Mouse (Mus musculus) ES-CJ7 (cell line): ENCODE data around the gene A930033H14Rik.
A peak's percentile ranks its signal among the peaks of the same experiment; 100 is the strongest.

Experiments used
- DNase-seq: peaks from one replicate; pipeline ENCODE4 v3.0.0; 2011; ENCODE audit warnings: low read depth, low spot score

Gene A930033H14Rik

GRCm38 (mm10) chr10:69212542-69213440 lies at the start of gene A930033H14Rik:
Gene A930033H14Rik, minus strand, starts transcription at chr10:69213098.
- peak; percentile 32 for DNase-seq

DNA sequence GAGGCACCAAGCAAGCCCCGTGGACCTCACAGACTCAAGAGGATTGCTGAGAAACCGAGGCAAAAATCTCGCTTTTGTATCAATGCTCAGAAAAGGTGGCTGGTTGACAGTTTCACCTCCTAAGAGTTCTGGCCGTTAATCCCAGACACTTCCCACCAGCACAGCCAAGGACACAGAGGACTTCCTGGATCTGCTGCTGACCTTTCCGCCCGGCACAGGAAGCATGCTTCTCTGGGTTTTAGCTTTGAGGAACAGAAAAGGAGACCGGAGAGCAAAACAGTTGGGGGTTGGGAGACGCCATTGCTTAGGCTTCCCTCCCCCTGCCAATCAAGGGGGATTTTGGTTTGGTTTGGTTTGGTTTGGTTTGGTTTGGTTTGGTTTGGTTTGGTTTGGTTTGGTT lies 47.0 kb upstream of the A930033H14Rik start:
- no peak for DNase-seq

DNA sequence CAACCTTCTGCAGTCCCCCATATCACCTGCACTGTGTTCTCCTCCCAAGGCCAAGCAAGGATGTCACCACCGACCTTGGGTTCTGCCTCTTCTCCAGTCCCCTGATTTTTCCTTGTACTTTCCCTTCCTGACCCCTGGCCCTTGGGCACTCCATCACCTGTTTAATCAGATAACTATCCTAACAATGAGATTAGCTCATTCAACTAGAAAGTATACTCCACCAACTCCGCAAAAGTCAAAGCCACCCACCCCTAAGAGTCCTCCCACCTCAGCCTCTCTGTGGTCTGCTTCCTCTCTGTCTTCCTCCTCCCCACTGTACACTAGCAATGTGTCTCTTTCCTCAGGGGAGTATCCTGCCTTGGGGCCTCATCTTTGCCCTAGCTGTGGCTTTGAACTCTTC lies 46.3 kb upstream of the A930033H14Rik start:
- DNase-seq = no peak

DNA sequence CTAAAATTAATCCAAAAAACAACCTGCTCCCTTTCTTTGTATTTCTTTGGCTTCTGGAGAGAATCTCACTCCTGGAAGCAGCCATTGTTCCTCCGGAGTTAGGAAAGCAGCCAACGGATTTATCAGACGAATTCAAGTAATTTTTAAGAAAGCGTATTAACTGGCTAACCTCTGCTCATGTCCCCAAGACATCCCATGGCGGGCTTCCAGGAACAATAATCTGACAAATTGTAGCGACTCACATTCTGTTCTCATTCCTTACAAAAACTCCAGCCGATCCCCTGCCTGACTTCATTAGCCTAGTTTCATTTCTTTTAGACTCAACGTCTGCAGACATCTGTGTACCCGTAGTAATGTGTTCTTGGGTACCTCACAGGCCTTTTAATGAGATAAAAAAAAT lies 45.7 kb upstream of the A930033H14Rik start:
- DNase-seq = no peak

- no peak for DNase-seq
These were observed 44.8 kb upstream of the A930033H14Rik start for GRCm38 (mm10) chr10:69257592-69258133.

- no peak for DNase-seq
These were observed 42.7 kb upstream of the A930033H14Rik start for GRCm38 (mm10) chr10:69255594-69255993.

- DNase-seq = no peak
These were observed 41.5 kb upstream of the A930033H14Rik start for GRCm38 (mm10) chr10:69254390-69254847.

GRCm38 (mm10) chr10:69253686-69254080 lies 40.8 kb upstream of the A930033H14Rik start:
- DNase-seq = no peak

DNA sequence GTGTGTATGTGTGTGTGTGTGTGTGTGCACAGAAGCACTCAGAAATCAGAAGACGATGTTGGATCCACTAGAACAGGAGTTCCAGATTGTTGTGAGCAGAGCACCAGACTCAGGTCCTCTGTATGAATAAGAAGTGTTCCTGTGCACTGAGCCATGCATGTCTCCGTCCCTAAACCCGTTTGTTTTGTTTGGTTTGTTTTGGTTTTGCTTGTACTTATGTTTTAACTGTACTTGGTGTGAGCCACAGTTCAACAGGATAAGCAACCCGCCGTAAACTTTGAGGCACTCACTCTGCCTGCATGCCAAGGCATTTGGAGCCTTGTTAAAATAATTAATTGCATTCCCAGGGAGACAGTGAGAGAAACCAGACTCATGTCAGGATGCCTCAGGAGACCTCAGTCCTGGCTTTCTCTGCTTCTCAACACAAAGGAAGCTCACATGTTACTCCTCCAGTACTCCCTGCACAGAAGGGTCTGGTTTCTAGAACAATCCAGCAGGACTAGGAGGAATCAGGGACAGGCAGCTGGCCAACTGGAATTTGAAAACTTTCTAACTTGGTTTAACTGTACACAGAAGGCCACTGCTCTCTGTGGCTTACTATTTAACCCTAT lies 40.3 kb upstream of the A930033H14Rik start:
- DNase-seq = no peak

- no peak for DNase-seq
These were observed 39.5 kb upstream of the A930033H14Rik start for GRCm38 (mm10) chr10:69252112-69253074.

- DNase-seq = no peak
These were observed 38.4 kb upstream of the A930033H14Rik start for GRCm38 (mm10) chr10:69251254-69251653.

GRCm38 (mm10) chr10:69248261-69249160 lies 35.6 kb upstream of the A930033H14Rik start:
- DNase-seq = no peak

DNA sequence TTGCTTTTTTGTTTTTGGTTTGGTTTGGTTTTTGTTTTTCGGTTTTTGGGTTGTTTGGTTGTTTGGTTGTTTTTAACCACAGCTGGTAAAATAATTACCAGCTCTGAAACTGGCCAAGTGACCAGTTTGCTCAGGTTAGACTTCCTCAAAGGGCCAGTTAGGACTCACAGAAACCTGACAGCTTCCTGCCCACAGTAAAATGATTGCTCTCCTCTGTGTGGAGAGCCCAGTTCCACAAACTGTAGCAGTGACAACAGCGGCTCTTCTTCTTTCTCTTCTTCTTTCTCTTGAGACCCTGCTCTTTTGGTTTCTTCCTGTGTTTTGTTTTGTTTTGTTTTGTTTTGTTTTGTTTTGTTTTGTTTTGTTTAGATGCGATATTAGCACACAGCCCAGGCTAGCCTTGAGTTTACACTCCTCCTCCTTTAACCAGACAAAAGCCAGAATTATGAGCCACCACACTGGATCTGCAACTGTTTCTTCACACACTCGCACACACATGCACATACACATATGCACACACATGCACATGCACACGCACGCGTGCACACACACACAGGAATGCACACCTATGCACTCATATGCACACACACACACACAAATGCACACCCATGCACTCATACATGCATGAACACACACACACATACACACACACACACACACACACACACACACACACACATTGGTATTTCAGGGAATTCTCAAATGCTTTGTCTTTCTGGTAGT lies 34.6 kb upstream of the A930033H14Rik start:
- DNase-seq = no peak

DNA sequence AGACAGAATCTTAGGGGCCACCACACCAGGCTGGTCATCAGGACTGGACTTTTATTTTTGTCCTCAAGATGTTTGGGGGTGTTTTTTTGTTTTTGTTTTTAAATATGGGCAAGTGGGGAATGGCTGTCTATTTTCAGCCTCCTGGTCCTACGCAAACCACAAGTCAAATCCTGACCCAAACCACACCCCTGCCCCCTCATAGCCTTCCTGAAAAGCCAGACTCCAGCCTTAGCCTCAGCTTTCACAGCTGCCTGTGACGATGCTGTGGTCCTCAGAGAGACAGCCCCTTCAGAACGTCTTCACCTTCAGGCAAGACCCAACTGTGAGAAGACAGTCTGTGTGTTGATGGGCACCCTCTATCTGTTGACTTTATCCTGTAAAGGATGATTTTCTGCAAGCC lies 33.9 kb upstream of the A930033H14Rik start:
- DNase-seq = no peak

GRCm38 (mm10) chr10:69245906-69246668 lies 33.2 kb upstream of the A930033H14Rik start:
- no peak for DNase-seq

DNA sequence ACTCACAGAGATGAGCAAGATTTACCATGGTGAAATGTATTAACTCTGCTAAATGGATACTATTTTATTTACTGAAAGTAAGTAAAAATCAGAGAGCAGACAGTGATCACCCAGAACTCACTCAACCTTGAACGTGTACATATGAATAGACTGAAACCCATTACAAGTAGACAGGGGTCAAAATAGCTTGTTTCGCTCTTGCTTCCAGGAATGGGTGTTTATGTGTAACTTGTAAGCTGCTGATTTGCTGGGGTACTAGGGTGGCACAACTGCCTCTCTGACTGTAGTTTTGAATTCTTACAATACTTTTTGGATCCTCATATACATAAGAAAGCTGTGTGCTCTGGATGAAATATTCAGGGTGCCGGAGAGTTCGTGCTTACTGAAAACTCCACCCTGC lies 32.3 kb upstream of the A930033H14Rik start:
- DNase-seq = no peak

DNA sequence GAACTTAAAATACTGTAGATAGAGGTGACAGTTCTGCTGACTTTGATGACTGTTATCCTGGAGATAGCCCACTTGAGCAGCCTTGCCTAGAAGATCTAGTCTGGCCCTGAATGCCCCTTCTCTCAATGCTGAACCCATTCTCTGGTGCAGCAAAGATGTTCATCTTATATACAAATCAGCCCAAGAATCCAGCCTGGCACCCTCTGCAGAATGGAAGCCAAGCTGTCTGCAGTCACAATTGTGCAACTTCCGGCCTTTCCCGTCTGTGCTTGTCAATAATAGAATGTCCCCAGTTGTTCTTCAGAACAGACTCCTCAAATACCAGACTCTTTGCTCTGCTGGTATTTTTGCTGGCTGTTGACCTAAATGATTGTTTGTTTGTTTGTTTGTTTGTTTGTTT lies 27.6 kb upstream of the A930033H14Rik start:
- DNase-seq = no peak

DNA sequence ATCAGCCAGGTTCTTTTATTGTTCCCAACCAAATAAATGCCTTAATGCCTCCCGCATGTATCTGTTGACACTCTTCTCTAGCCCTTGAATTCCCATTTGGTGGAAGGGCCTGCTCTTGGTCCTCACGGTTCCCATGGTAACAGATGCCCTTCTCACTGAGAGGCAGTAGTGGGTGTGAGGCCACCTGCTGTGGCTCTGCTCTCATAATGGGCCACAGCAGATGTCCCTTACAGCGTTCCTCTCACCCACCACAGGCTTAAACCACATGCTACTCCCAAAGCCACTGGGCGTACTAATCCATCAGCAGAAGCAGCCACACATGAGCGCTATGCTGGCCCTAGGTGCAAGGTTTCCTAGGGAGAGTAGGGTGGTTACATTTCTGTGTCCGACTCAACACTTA lies 25.4 kb upstream of the A930033H14Rik start:
- peak; percentile 17 for DNase-seq

GRCm38 (mm10) chr10:69237781-69238180 lies 24.9 kb upstream of the A930033H14Rik start:
- DNase-seq = no peak
